Mouse (Mus musculus) testis, adult 2 months (tissue): ENCODE data around the gene Mrtfa. TPM values are rescaled to one million over a fixed set of nuclear protein-coding genes. Genes with fewer than 3 reads are reported as not detected.
"Not testable (repeated sequence)": the region's sequence is repeated elsewhere in the genome, so short reads cannot be mapped to it uniquely, and the experiment has no call there.

Experiments used
- H3K27ac ChIP-seq: fragments of 200-500 bp; 2 replicates; pipeline ENCODE4 v1.5.1; 2012; ENCODE audit warnings: low read depth, low read length; ENCODE audit not compliant: control insufficient read depth, insufficient read depth
- H3K27me3 ChIP-seq: fragments of 200-500 bp; 2 replicates; pipeline ENCODE4 v1.6.1; 2012; ENCODE audit warnings: mild to moderate bottlenecking, low read length, moderate library complexity; ENCODE audit not compliant: control insufficient read depth, insufficient read depth
- H3K36me3 ChIP-seq: fragments of 200-500 bp; 2 replicates; pipeline ENCODE4 v1.6.1; 2012; ENCODE audit warnings: mild to moderate bottlenecking, low read length; ENCODE audit not compliant: control insufficient read depth, insufficient read depth
- H3K4me1 ChIP-seq: fragments of 200-500 bp; 2 replicates; pipeline ENCODE4 v1.6.1; 2012; ENCODE audit warnings: low read length; ENCODE audit not compliant: control insufficient read depth, insufficient read depth
- H3K4me3 ChIP-seq: fragments of 200-500 bp; 2 replicates; pipeline ENCODE4 v1.5.1; 2012; ENCODE audit warnings: low read depth, mild to moderate bottlenecking, low read length, moderate library complexity, mixed read lengths; ENCODE audit not compliant: control insufficient read depth
- CTCF ChIP-seq: fragments of 200-500 bp; IDR thresholded peaks from 2 replicates; pipeline ENCODE4 v1.5.1; 2012; ENCODE audit warnings: low read depth, mild to moderate bottlenecking, inconsistent platforms, low read length, moderate library complexity; ENCODE audit not compliant: control insufficient read depth, insufficient read depth, insufficient replicate concordance
- POLR2A ChIP-seq: fragments of 200-500 bp; IDR thresholded peaks from 2 replicates; pipeline ENCODE4 v1.6.1; 2012; ENCODE audit warnings: low read depth, mild to moderate bottlenecking, inconsistent platforms, low read length, moderate library complexity; ENCODE audit not compliant: control insufficient read depth
- polyA plus RNA-seq: library from polyadenylated mRNA; depleted of rRNA; stranded (reverse); fragments of >200 nt; gene quantifications from 2 replicates; pipeline ENCODE4 v1.2.3, GENCODE M21; 2012

Mrtfa gene
- polyA plus RNA-seq, 1 experiment = 26.8 TPM

DNA sequence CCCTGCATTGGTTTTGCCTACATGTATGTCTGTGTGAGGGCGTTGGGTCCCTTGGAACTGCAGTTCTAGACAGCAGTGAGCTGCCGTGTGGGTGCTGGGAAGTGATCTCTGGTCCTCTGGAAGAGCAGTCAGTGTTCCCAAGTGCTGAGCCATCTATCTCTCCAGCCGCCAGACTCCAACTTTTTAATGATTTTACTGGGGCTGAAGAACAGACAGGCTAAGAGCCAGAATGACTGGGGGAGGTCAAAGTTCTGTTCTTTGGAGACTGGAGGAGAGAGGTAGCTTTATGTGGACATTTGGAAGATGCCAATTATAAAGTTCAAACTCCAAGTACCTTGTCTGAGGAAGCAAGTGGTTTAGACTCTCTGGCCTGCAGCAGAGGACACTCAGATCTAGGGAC is 39.2 kb upstream of the Mrtfa start:
- Histone ChIP-seq H3K27me3 (no peaks in the 10 kb centered on the region), H3K36me3 (no peaks in the 10 kb centered on the region), H3K4me1 (no peaks in the 10 kb centered on the region), H3K4me3 (no peak overlapping the region), H3K27ac (no peak overlapping the region)
- TF ChIP-seq CTCF (no peak), POLR2A (no peak)

DNA sequence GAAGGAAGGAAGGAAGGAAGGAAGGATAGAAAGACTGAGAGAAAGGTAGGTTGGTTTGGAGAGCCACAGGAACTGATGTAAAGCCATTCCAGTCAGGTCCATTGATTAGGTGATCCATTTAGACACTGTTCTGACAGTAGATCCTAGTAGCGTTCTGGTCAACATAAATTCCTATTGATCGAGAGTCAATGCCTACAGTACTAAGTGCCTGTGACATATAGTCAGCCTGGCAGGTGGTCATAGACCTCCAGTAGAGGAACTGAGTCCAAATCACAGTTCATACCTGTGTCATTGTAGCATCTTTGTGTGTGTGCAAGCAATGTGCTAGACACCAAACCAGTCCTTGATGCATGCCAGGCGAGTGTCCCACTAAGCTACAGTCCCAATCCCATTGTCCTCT is 37.7 kb upstream of the Mrtfa start:
- Histone ChIP-seq H3K27me3 (no peaks in the 10 kb centered on the region), H3K4me1 (no peaks in the 10 kb centered on the region), H3K36me3 (no peaks in the 10 kb centered on the region), H3K4me3 (no peak overlapping the region), H3K27ac (no peak overlapping the region)
- TF ChIP-seq POLR2A (no peak), CTCF (no peak)

DNA sequence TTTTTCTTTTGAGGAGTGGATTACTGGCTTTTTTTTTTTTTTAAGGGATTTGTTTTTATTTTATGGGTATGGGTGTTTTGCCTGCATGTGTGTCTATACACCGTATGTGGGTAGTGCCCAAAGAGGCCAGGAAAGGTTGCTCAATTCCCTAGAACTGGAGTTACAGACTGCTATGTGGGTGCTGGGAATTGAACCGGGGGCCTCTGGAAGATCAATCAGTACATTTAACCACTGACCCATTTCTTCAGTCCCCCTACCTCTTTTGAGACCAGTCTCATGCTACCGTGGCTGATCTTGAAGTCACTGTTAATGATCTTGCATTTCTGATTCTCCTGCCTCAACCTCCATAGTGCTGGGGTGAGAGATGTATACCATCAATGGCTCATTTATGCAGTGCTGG is 36.7 kb upstream of the Mrtfa start:
- Histone ChIP-seq H3K27me3 (no peaks in the 10 kb centered on the region), H3K27ac (no peak overlapping the region), H3K4me3 (no peak overlapping the region), H3K4me1 (no peaks in the 10 kb centered on the region), H3K36me3 (no peaks in the 10 kb centered on the region)
- TF ChIP-seq POLR2A = no peak
- TF ChIP-seq CTCF = no peak

DNA sequence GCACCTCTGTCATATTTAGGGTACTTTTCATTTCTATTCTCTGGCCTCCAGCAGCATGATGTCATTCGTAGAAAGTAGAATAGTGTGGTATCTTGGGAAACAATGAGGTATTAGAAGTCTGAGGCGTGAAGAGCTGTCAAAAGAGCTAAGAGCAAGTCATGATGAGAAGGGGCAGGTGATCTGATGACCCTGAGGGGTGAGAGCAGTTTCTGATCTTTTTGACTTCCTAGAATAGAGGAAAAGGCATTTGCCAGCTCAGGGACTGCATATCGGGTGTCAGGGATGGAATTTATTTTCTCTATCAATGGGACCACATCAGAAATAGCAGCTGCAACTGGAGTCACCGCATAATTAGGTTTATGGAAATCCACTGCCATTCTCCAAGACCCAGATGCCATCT is 36.2 kb upstream of the Mrtfa start:
- no peak overlapping the region for H3K4me3 ChIP-seq
- TF ChIP-seq CTCF (no peak), POLR2A (no peak)
- H3K36me3 ChIP-seq = no peaks in the 10 kb centered on the region
- H3K27ac ChIP-seq = no peak overlapping the region
- H3K27me3 ChIP-seq = no peaks in the 10 kb centered on the region
- no peaks in the 10 kb centered on the region for H3K4me1 ChIP-seq

DNA sequence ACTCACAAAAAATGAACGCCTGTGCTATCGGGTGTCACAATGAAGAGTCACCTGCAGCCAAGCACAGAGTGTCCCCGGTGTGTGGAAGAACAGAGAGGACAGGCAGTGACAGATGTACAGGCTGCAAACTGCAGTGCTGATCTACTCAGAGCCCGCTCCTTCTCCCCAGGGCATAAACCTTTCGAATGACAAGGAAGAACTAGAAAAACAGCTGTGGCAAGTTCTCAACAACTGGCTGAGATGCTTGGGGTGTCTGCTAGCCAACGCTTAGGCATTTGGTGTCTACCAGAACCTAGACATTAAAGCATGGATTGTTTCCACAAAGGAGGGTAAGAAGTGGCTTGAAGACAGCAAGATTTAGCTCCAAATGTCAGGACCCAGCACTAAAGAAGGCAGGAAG is 35.2 kb upstream of the Mrtfa start:
- Histone ChIP-seq H3K4me1 (no peaks in the 10 kb centered on the region), H3K4me3 (no peak overlapping the region), H3K27ac (no peak overlapping the region), H3K27me3 (no peaks in the 10 kb centered on the region), H3K36me3 (no peaks in the 10 kb centered on the region)
- TF ChIP-seq POLR2A = no peak
- no peak for TF ChIP-seq CTCF

DNA sequence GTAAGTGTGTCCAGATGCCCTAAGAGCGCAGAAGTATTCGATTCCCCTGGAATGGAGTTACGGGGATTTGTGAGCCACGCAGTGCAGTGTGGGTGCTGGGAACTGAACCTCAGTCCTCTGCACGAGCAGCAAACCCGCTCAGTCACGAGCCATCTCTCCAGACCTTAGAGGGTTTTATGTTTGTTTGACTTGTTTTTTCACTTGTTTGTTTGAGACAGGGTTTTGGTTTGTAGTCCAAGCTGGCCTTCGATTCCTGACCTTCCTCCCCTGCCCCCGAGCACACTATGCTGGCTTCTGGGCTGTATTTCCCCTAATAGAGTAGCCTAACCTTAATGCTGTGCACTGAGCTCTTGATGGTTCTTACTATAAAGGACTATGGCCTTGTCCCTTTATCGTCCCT is 34.5 kb upstream of the Mrtfa start:
- Histone ChIP-seq H3K36me3 (no peaks in the 10 kb centered on the region), H3K27me3 (no peaks in the 10 kb centered on the region), H3K4me1 (no peaks in the 10 kb centered on the region), H3K27ac (no peak overlapping the region), H3K4me3 (no peak overlapping the region)
- TF ChIP-seq POLR2A (no peak), CTCF (no peak)

DNA sequence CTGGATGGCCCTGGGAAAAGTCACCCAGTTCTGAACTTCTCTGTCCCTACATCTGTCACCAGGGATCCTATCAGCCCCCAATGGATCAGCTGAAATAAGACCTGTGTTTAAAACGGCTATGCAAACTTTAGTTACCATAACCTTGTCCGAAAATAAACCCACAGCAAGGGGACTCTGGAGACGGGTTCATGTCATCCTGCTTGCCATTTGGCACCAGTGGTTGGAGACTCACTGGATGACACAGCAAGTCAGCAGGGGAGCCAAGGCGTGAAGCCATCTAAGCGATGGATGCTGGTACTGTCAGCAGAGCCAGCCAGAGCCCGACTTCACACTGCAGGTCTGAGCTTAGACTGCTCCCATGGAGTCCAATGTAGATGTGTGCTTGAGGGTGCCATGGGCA is 30.9 kb upstream of the Mrtfa start:
- H3K4me1 ChIP-seq = peaks cover 4% of the 10 kb centered on the region
- no peaks in the 10 kb centered on the region for H3K36me3 ChIP-seq
- H3K27me3 ChIP-seq = no peaks in the 10 kb centered on the region
- TF ChIP-seq CTCF (no peak), POLR2A (no peak)
- H3K4me3 ChIP-seq = no peak overlapping the region
- no peak overlapping the region for H3K27ac ChIP-seq

DNA sequence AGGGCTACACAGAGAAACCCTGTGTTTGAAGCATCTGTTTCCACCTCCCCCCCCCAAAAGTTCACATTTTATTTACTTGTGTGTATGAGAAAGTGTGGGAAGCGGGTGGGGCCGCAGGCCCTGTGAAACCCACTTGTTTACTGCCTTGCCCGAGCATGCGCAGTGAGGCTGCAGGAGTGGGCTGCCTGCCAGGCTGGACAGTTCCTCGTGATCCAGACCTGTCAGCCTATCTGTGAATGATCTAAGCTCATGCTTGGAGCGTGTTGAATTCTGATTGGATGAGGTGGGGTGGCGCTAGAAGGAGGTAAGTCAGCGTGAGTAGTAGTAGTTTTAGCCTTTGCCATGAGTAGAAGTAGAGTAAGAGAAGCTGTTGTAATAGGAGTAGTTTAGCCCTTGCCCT is 29.5 kb upstream of the Mrtfa start:
- not testable (repeated sequence) for H3K36me3 ChIP-seq, H3K27me3 ChIP-seq, H3K4me1 ChIP-seq, H3K4me3 ChIP-seq, H3K27ac ChIP-seq

DNA sequence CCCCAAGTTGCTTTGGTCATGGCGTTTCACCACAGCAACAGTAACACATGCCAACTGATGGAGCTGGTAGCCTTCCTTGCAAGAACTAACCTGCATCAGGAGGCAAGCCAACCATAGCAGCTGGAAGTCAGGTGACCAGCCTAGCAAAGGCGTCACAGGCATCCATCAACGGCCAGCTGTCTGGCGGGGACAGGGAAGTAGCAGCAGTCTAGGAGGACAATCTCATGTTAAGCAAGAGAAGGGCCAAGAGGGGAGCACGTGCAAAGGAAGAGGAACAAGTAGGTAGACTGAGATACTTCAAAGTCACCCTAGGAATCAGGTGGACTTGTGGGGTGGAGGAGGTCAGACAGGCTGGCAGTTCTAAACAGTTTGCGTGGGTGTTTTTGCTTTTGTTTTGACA is 28.5 kb upstream of the Mrtfa start:
- no peaks in the 10 kb centered on the region for H3K27me3 ChIP-seq
- H3K4me3 ChIP-seq = no peak overlapping the region; the same call in 1 of the 2 replicates
- H3K36me3 ChIP-seq = no peaks in the 10 kb centered on the region
- peaks cover 4% of the 10 kb centered on the region for H3K4me1 ChIP-seq
- no peak overlapping the region for H3K27ac ChIP-seq
- no peak for TF ChIP-seq CTCF
- no peak for TF ChIP-seq POLR2A
